Mouse (Mus musculus) hindbrain, embryonic 12.5 days (tissue): ENCODE results near the gene Gm5725. TPM values are rescaled to one million over a fixed set of nuclear protein-coding genes. Genes with fewer than 3 reads are reported as not detected.
"Not testable (repeated sequence)": the region's sequence is repeated elsewhere in the genome, so short reads cannot be mapped to it uniquely, and the experiment has no call there.

Experiments
- ATAC-seq: fragments of 200-750 bp; cut with Nextera tagmentation; 2 replicates; pipeline ENCODE4 v1.8.0; 2017; ENCODE audit warnings: moderate TSS enrichment; ENCODE audit not compliant: low FRiP score
- H3K27ac ChIP-seq: fragments of 300-500 bp; sonication (generic); 2 replicates; pipeline ENCODE4 v1.5.1; 2016; ENCODE audit warnings: mild to moderate bottlenecking
- H3K27me3 ChIP-seq: fragments of 300-500 bp; sonication (generic); 2 replicates; pipeline ENCODE4 v1.6.1; 2016; ENCODE audit warnings: mild to moderate bottlenecking
- H3K36me3 ChIP-seq: fragments of 300-500 bp; sonication (generic); 2 replicates; pipeline ENCODE4 v1.6.1; 2016; ENCODE audit warnings: mild to moderate bottlenecking
- H3K4me1 ChIP-seq: fragments of 300-500 bp; sonication (generic); 2 replicates; pipeline ENCODE4 v1.6.1; 2016
- H3K4me2 ChIP-seq: fragments of 300-500 bp; sonication (generic); replicated peaks from 2 replicates; pipeline ENCODE4 v1.6.1; 2016; ENCODE audit warnings: mild to moderate bottlenecking
- H3K4me3 ChIP-seq: fragments of 300-500 bp; sonication (generic); 2 replicates; pipeline ENCODE4 v1.5.1; 2016; ENCODE audit warnings: mild to moderate bottlenecking
- H3K9ac ChIP-seq: fragments of 300-500 bp; sonication (generic); 2 replicates; pipeline ENCODE4 v1.6.1; 2016; ENCODE audit warnings: mild to moderate bottlenecking, moderate library complexity
- H3K9me3 ChIP-seq: fragments of 300-500 bp; sonication (generic); replicated peaks from 2 replicates; pipeline ENCODE4 v1.6.1; 2016; ENCODE audit warnings: mild to moderate bottlenecking
- WGBS: fragments of 180-500 bp; shearing (Covaris S2); methylation state at CpG from one replicate; pipeline ENCODE4 v1.1.7; 2016; 5-methylcytosine and 5-hydroxymethylcytosine counted together
- polyA plus RNA-seq: library from polyadenylated mRNA; unstranded; fragments of >200 nt; fragmentation: Nextera tagmentation; extraction: Ambion mirVana; gene quantifications from 2 replicates; pipeline ENCODE4 v1.2.1, GENCODE M21; 2016

Gm5725 gene
- polyA plus RNA-seq: not detected in 2 replicates

- WGBS: no CpG with 5 or more reads among the region's 1 CpGs
- not testable (repeated sequence) for H3K27ac ChIP-seq, H3K9me3 ChIP-seq, H3K4me1 ChIP-seq, ATAC-seq, H3K36me3 ChIP-seq, H3K9ac ChIP-seq, H3K4me3 ChIP-seq, H3K27me3 ChIP-seq, H3K4me2 ChIP-seq
Observed at GRCm38 (mm10) chr7:21844167-21844566, at the start of gene Gm5725. Gene Gm5725 (minus strand): TSS chr7:21844267.

- H3K27me3 ChIP-seq, H3K27ac ChIP-seq, ATAC-seq, H3K9ac ChIP-seq, H3K36me3 ChIP-seq, H3K4me2 ChIP-seq, H3K9me3 ChIP-seq, H3K4me3 ChIP-seq, H3K4me1 ChIP-seq: not testable (repeated sequence)
- no CpG with 5 or more reads among the region's 1 CpGs for WGBS
Observed at GRCm38 (mm10) chr7:21832051-21832450, 12.0 kb downstream of the Gm5725 start, which contains the start of gene Vmn1r135. Gene Vmn1r135 (plus strand): TSS chr7:21832351.

- not testable (repeated sequence) for H3K4me1 ChIP-seq, H3K27me3 ChIP-seq, H3K27ac ChIP-seq, H3K9me3 ChIP-seq, H3K36me3 ChIP-seq, ATAC-seq, H3K4me2 ChIP-seq, H3K9ac ChIP-seq, H3K4me3 ChIP-seq
- WGBS: no CpG with 5 or more reads among the region's 3 CpGs
Observed at GRCm38 (mm10) chr7:21796628-21797027, 47.4 kb downstream of the Gm5725 start, which contains the start of gene Gm4177. Gene Gm4177 (minus strand): TSS chr7:21796728.

Other genes starting within 250 kb of the Gm5725 start
- not detected in 2 replicates for gene Vmn1r132, start 230.2 kb downstream of the Gm5725 start, polyA plus RNA-seq
- not detected in 2 replicates for gene Gm4175, start 82.8 kb downstream of the Gm5725 start, polyA plus RNA-seq
- not detected in 2 replicates for gene Gm4177, start 47.5 kb downstream of the Gm5725 start, polyA plus RNA-seq
- not detected in 2 replicates for gene Vmn1r135, start 11.9 kb downstream of the Gm5725 start, polyA plus RNA-seq
- not detected in 2 replicates for gene Gm5891, start 77.0 kb upstream of the Gm5725 start, polyA plus RNA-seq
- gene Vmn1r137, start 150.3 kb upstream of the Gm5725 start, polyA plus RNA-seq: not detected in 2 replicates
- not detected in 2 replicates for gene Vmn1r138, start 184.6 kb upstream of the Gm5725 start, polyA plus RNA-seq
- not detected in 2 replicates for gene Gm6176, start 212.0 kb upstream of the Gm5725 start, polyA plus RNA-seq
- not detected in 2 replicates for gene Vmn1r139, start 224.8 kb upstream of the Gm5725 start, polyA plus RNA-seq